ENCODE assay signal across 9 mouse cellular contexts in genomic region chr2:27649862-27650661, GRCm38 (mm10). TPM values are rescaled to one million over a fixed set of nuclear protein-coding genes. Genes with fewer than 3 reads are reported as not detected.
A peak's percentile ranks its signal among the peaks of the same experiment; 100 is the strongest.
DNase-seq lines count a peak whose midpoint lies in the region; ATAC-seq lines count a peak whose summit lies in the region.
"Had no signal": no experiment of that assay in that cellular context is flagged by ENCODE, and none has a peak within 500 bp of the region (broad histone marks: within the 10 kb centered on the region; RNA-seq: fewer than 3 reads in every experiment).

No protein-coding gene starts in this region.

- no peak overlapping the region for H3K27ac ChIP-seq in neural tube, embryonic 15.5 days (replicated peaks)
- peak overlapping the region; percentile 10; the same call in 1 of the 2 replicates for H3K27ac ChIP-seq in forebrain, embryonic 13.5 days
- peak overlapping the region; percentile 40; the same call in 1 of the 2 replicates for H3K27ac ChIP-seq in limb, embryonic 13.5 days

- no peaks in the 10 kb centered on the region for H3K9me3 ChIP-seq in neural tube, embryonic 15.5 days (replicated peaks)
- no peaks in the 10 kb centered on the region for H3K9me3 ChIP-seq in forebrain, embryonic 13.5 days (replicated peaks)
- no peaks in the 10 kb centered on the region for H3K9me3 ChIP-seq in limb, embryonic 13.5 days

- H3K4me3 ChIP-seq in neural tube, embryonic 15.5 days (replicated peaks): no peak overlapping the region
- H3K4me3 ChIP-seq in forebrain, embryonic 13.5 days: no peak overlapping the region
- no peak overlapping the region for H3K4me3 ChIP-seq in limb, embryonic 13.5 days
- H3K4me3 ChIP-seq: megakaryocyte, embryonic 14.5 days had no signal

- no peaks in the 10 kb centered on the region for H3K36me3 ChIP-seq in neural tube, embryonic 15.5 days
- no peaks in the 10 kb centered on the region for H3K36me3 ChIP-seq in forebrain, embryonic 13.5 days (ENCODE audit: poor library complexity, severe bottlenecking)
- no peaks in the 10 kb centered on the region for H3K36me3 ChIP-seq in limb, embryonic 13.5 days

- no peak overlapping the region for H3K9ac ChIP-seq in neural tube, embryonic 15.5 days (replicated peaks)
- H3K9ac ChIP-seq in forebrain, embryonic 13.5 days: no peak overlapping the region
- 0 out of 2 replicates have a peak overlapping the region, but pooled peaks have one; percentile 19 for H3K9ac ChIP-seq in limb, embryonic 13.5 days

- peak; percentile 57 for DNase-seq in neural tube, embryonic 10.5 days (ENCODE audit: extremely low spot score, low spot score)
- no peak for DNase-seq in Muller cell, postnatal 12 days (ENCODE audit: inconsistent ontology term)
- no peak for DNase-seq in cerebellum, adult 9-11 months
- DNase-seq in left cerebral cortex, adult 18-20 months (ENCODE audit: low spot score in 2 of 2): no peak
- DNase-seq: cerebellum, adult 2 months had no signal

- H3K4me2 ChIP-seq in neural tube, embryonic 15.5 days: no peak overlapping the region
- H3K4me2 ChIP-seq in forebrain, embryonic 13.5 days: no peak overlapping the region
- no peak overlapping the region for H3K4me2 ChIP-seq in limb, embryonic 13.5 days (replicated peaks)

- WGBS in neural tube, embryonic 15.5 days: 20% methylated on average over 8 of the region's 8 CpGs
- 19% methylated on average over 8 of the region's 8 CpGs for WGBS in forebrain, embryonic 13.5 days
- WGBS in limb, embryonic 13.5 days: 28% methylated on average over 8 of the region's 8 CpGs

- no peaks in the 10 kb centered on the region for H3K27me3 ChIP-seq in neural tube, embryonic 15.5 days (replicated peaks)
- no peaks in the 10 kb centered on the region for H3K27me3 ChIP-seq in forebrain, embryonic 13.5 days
- H3K27me3 ChIP-seq in limb, embryonic 13.5 days: no peaks in the 10 kb centered on the region

- H3K4me1 ChIP-seq in neural tube, embryonic 15.5 days: peaks cover 12% of the 10 kb centered on the region
- peaks cover 9% of the 10 kb centered on the region for H3K4me1 ChIP-seq in forebrain, embryonic 13.5 days
- peaks cover 16% of the 10 kb centered on the region for H3K4me1 ChIP-seq in limb, embryonic 13.5 days

- no peak for ATAC-seq in neural tube, embryonic 15.5 days (ENCODE audit: low FRiP score)
- no peak for ATAC-seq in forebrain, embryonic 13.5 days
- peak; percentile 80 for ATAC-seq in limb, embryonic 13.5 days (ENCODE audit: low FRiP score, low read depth)

RNA-seq across cellular contexts. Expression of gene Rxra, which starts 26.2 kb away (rescaled TPM):
- 3.6 and 5.1 TPM in 2 replicates for polyA plus RNA-seq in neural tube, embryonic 15.5 days (2015; fragmentation: Nextera tagmentation; extraction: Ambion mirVana)
- polyA plus RNA-seq in forebrain, embryonic 13.5 days (2015; fragmentation: Nextera tagmentation; extraction: Ambion mirVana): 4.3 and 4.9 TPM in 2 replicates
- 17.1 and 17.6 TPM in 2 replicates for polyA plus RNA-seq in limb, embryonic 13.5 days (2015; fragmentation: Nextera tagmentation; extraction: Ambion mirVana)
- total RNA-seq in left cerebral cortex, adult 18-20 months (2021): 10 to 100 TPM; 25.2 to 25.5 TPM
